Mouse (Mus musculus) B cell, adult 2 months (primary cell): ENCODE measurements around the gene Vstm5.
"Not testable (repeated sequence)": the region's sequence is repeated elsewhere in the genome, so short reads cannot be mapped to it uniquely, and the experiment has no call there.

Experiments
- DNase-seq, 2 experiments: peaks; one replicate each; pipeline ENCODE4 v3.0.0; 2022

Vstm5 gene

GRCm38 (mm10) chr9:15239042-15239925 lies at the start of gene Vstm5:
Gene Vstm5 (plus strand): TSS chr9:15239045.
- DNase-seq: no peak

- not testable (repeated sequence) for DNase-seq
Observed at GRCm38 (mm10) chr9:15194806-15195205, 44.0 kb upstream of the Vstm5 start.

DNA sequence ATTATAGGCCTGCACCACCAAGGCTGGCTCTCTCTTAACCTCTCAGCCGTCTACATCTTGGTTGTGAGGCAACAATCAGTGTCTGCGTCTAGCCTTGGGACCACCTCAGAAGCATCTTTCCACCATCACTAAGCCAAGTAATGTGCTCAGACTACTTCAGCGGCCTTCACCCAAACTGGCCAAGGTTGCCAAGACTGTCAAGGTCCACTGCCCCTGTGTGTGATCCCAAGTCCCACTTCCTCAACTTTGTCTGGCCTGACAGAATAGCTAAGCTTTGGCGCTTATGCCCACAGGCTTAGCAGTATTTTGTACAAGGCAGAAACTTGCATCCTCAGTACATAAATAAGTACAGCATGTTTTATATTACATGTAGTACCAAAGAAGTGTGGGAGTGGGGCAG lies 32.2 kb upstream of the Vstm5 start:
- no peak for DNase-seq

- DNase-seq: no peak
Observed at GRCm38 (mm10) chr9:15209320-15209719, 29.5 kb upstream of the Vstm5 start.

- peak; percentile 26 to 36 for DNase-seq
Observed at GRCm38 (mm10) chr9:15211876-15212275, 27.0 kb upstream of the Vstm5 start.

DNA sequence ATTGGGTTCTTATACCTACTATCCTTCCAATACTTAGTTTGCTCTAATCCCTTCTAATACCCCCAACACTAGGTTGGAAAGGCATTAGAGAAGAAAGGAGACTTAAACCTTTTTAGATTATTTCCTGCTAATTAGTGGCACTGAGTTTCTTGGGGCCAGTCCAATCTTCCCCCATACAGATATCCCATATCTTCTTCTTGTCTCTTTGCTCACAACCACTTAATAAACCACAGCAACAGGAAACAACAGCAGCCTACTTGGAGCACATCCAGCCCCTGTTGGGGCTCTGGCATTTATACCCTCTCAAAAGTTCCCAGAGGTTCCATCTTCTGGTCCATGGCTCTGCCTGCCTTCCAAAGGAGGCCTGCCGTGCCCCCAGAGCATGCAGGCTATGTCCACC lies 25.1 kb upstream of the Vstm5 start:
- DNase-seq: no peak

- no peak for DNase-seq
Observed at GRCm38 (mm10) chr9:15224912-15225311, 13.9 kb upstream of the Vstm5 start.

GRCm38 (mm10) chr9:15232445-15232844 lies 6.4 kb upstream of the Vstm5 start:
- DNase-seq: no peak

GRCm38 (mm10) chr9:15233604-15234003 lies 5.2 kb upstream of the Vstm5 start:
- DNase-seq: no peak

DNA sequence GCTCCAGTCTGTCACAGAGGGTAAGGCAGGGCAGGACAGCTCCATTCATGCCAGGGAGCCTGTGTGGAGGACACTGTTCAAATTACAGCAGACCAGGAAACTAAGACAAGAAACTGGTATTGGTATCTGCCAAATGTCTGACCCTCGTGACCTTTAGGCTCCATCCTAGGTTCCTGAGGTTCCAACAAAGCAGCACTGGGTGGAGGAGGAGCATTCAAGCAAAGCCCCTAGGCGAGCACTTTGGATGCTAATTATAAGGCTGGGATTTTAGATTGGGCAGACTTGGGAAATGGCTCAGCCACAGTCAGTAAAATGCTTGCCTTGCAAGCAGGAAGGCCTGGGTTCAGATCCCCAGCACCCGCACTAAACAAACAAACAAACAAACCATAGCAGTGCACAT lies 2.9 kb upstream of the Vstm5 start:
- DNase-seq: no peak

- no peak for DNase-seq
Observed at GRCm38 (mm10) chr9:15237516-15238296, 1.1 kb upstream of the Vstm5 start.

GRCm38 (mm10) chr9:15238297-15238990 lies 401 bp upstream of the Vstm5 start:
- DNase-seq: no peak

- DNase-seq: no peak
Observed at GRCm38 (mm10) chr9:15240006-15240405, 1.2 kb downstream of the Vstm5 start.

GRCm38 (mm10) chr9:15240863-15241595 lies 2.2 kb downstream of the Vstm5 start:
- no peak for DNase-seq

- DNase-seq: peak; percentile 19 to 30
Observed at GRCm38 (mm10) chr9:15241596-15241939, 2.7 kb downstream of the Vstm5 start.

DNA sequence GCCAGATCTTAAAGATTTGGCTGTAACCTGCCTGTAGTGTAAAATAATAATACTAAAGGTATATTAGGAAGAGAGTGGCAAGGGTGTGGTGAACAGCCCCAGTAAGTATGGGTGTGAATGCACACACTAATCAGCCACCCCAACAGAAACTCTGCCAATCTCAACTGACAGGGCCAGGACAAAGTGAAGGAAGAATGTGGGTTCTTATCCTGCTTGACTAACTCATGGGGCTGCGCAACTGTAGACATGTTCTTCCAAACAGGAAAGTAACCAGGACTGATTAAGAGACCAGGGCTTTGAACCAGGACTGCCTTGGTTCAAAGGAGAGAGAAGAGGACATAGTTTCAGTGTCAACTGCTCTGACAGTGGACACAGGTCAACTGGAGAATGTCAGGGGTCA lies 3.3 kb downstream of the Vstm5 start:
- DNase-seq: no peak

GRCm38 (mm10) chr9:15245319-15246075 lies 6.7 kb downstream of the Vstm5 start:
- DNase-seq: no peak

DNA sequence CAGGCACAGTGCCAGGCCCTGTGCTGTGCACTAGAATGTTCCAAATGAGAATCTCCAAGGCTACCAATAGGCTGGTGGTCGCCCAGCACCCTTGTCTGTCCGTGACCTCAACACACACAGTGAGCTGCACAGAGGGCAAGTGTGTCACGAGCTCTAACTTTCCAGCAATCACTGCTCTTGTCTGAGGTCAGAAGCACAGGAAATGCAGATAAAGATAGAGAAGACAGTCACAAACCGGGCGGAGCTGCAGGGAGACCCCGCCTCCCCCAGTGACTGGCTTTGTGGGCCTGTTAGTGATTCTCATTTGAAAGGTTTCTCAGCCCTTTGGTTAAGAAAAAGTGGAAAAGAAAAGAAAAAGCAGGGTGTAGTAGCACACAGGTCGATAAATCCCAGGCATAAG lies 11.5 kb downstream of the Vstm5 start:
- DNase-seq: no peak

DNA sequence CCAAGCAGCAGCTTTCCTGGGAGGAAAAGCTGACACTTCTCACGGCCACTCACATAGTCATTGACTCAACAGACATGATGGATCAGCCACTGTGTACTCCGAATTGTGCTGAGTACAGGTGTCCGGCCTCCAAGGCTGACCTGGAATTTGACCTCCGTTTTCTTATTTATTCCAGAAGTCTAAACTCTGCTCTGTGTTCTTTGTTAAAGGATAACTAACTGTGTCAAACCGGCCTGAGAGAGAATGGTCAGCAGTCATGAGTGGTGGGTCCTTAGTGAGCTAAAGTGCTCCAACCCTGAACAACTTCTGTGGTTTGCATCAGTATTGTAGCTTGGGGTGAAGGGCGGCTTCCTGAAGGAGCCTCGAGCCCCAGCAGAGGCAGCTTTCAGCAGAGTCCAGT lies 13.4 kb downstream of the Vstm5 start:
- DNase-seq: no peak

- DNase-seq: no peak
Observed at GRCm38 (mm10) chr9:15254501-15254900, 15.7 kb downstream of the Vstm5 start.

GRCm38 (mm10) chr9:15256214-15256613 lies 17.4 kb downstream of the Vstm5 start:
- DNase-seq: no peak

DNA sequence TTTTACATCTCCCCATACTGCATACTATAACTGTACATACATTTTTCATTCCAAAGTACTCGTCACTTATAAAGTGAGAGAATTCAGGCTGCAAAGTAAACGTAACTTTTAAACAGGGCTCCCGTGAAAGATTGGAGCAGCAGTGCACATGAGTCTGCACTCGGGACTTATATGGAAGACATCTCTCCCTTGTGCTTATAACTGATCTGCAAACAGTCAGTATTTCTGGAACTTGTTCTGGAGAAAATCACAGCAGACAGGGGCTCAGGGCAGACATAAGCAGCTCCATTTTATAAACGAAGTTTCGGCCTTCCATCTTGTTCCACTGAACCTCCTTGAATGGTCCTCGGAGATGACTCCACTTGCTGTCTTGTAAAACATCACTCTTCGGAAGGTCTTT lies 23.1 kb downstream of the Vstm5 start:
- no peak for DNase-seq
